In the genomic region with DNA sequence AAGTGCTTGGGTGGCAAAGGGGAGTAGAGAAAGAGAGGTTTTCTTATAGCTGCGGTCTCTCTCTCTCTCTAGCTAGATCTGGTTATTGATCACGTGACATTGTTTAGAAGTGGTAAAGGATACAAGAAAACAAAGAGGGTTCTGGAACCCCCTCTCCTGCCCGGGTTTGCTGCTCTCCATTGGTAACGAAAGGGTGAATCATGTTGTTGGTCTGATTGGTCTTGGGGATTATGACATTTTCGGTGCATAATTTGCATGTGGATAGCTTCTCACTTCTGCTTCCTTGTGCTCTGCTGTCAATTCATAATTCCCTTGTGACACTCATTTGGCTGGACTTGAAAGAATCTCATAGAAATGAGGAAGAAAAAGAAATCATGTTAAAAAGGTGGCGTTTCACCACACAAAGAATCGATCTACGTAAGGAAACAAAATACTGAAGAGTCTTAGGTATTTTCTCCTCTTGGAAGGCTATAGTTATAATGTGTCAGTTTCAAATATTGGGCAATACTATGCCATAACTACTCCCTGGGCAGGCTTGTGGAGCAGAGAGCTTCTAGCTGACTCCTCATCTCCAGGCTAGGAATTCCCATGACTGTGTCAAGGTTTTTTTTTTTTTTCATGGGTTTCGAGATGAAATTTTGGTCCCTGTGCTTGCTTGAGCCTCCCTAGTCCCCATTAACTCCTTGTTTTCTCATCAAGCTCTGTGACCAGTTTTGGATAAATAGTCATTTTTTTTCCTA, we compare ENCODE assay signal across 29 mouse cellular contexts. TPM values are rescaled to one million over a fixed set of nuclear protein-coding genes. Genes with fewer than 3 reads are reported as not detected.
DNase-seq lines count a peak whose midpoint lies in the region; ATAC-seq lines count a peak whose summit lies in the region.
"Had no signal": no experiment of that assay in that cellular context is flagged by ENCODE, and none has a peak within 500 bp of the region (broad histone marks: within the 10 kb centered on the region; RNA-seq: fewer than 3 reads in every experiment).

No protein-coding gene starts in this region.

- 91% methylated on average over 9 of the region's 9 CpGs for WGBS in kidney, embryonic 15.5 days

- H3K9ac ChIP-seq in kidney, embryonic 15.5 days = no peak overlapping the region
- H3K9ac ChIP-seq: embryonic facial prominence, embryonic 15.5 days; forebrain, embryonic 13.5 days; intestine, embryonic 15.5 days; liver, embryonic 14.5 days; lung, embryonic 14.5 days; midbrain, embryonic 15.5 days; stomach, embryonic 15.5 days had no signal

- intact Hi-C loops in gastrocnemius, postnatal 36 days (cut with DNase I) = no loop called here

- DNase-seq in 416B (ENCODE audit: low read depth) (peak; percentile 8), A20 (ENCODE audit: low read depth, low spot score) (peak; percentile 72)
- DNase-seq in adrenal gland, postnatal 36 days = no peak
- DNase-seq in gastrocnemius, postnatal 36 days = no peak
- DNase-seq: adrenal gland, postnatal 25 days; cerebellum, adult 18-20 months; cerebellum, postnatal 10 days; gastrocnemius, postnatal 10 days; heart, adult 18-20 months; kidney, adult 2 months; kidney, postnatal 4 days; layer of hippocampus, postnatal 36 days; liver; lung, embryonic 14.5 days; right cerebral cortex, adult 18-20 months; right cerebral cortex, postnatal 4 days had no signal

- H3K4me1 ChIP-seq in kidney, embryonic 15.5 days = peaks cover 23% of the 10 kb centered on the region
- H3K4me1 ChIP-seq: embryonic facial prominence, embryonic 15.5 days; forebrain, embryonic 13.5 days; midbrain, embryonic 15.5 days had no signal

- no peak overlapping the region for H3K27ac ChIP-seq in kidney, embryonic 15.5 days
- H3K27ac ChIP-seq: embryonic facial prominence, embryonic 10.5 days; embryonic facial prominence, embryonic 15.5 days; forebrain, embryonic 13.5 days; intestine, embryonic 15.5 days; kidney, postnatal 0 days; liver, embryonic 14.5 days; midbrain, embryonic 15.5 days; stomach, embryonic 15.5 days had no signal

- peak; percentile 98 for ATAC-seq in granulocyte monocyte progenitor cell, adult 5-6 weeks (replicated peaks; ENCODE audit: poor library complexity, severe bottlenecking)
- ATAC-seq in monocyte, adult 5-6 weeks (replicated peaks; ENCODE audit: insufficient number of reproducible peaks, low FRiP score, low TSS enrichment, poor library complexity, severe bottlenecking) = peak; percentile 94
- ATAC-seq in kidney, embryonic 15.5 days (replicated peaks; ENCODE audit: low FRiP score) = no peak
- ATAC-seq: forebrain, embryonic 13.5 days; hindbrain, embryonic 16.5 days; intestine, embryonic 15.5 days; midbrain, embryonic 15.5 days had no signal

- H3K9me3 ChIP-seq in kidney, embryonic 15.5 days (replicated peaks) = no peaks in the 10 kb centered on the region
- H3K9me3 ChIP-seq: embryonic facial prominence, embryonic 10.5 days; embryonic facial prominence, embryonic 15.5 days; forebrain, embryonic 13.5 days; intestine, embryonic 15.5 days; midbrain, embryonic 15.5 days; stomach, embryonic 15.5 days had no signal

- no peak overlapping the region for H3K4me2 ChIP-seq in kidney, embryonic 15.5 days
- H3K4me2 ChIP-seq: embryonic facial prominence, embryonic 15.5 days; forebrain, embryonic 13.5 days; heart, embryonic 11.5 days; intestine, embryonic 15.5 days; lung, embryonic 14.5 days; midbrain, embryonic 15.5 days; stomach, embryonic 15.5 days had no signal

- H3K36me3 ChIP-seq in kidney, embryonic 15.5 days = no peaks in the 10 kb centered on the region
- H3K36me3 ChIP-seq: embryonic facial prominence, embryonic 10.5 days; embryonic facial prominence, embryonic 15.5 days; intestine, embryonic 15.5 days; midbrain, embryonic 15.5 days; stomach, embryonic 15.5 days had no signal

- no peaks in the 10 kb centered on the region for H3K27me3 ChIP-seq in kidney, embryonic 15.5 days
- H3K27me3 ChIP-seq: embryonic facial prominence, embryonic 15.5 days; forebrain, embryonic 13.5 days; intestine, embryonic 15.5 days; midbrain, embryonic 15.5 days; stomach, embryonic 15.5 days had no signal

- no peak overlapping the region for H3K4me3 ChIP-seq in kidney, embryonic 15.5 days (replicated peaks)
- H3K4me3 ChIP-seq: embryonic facial prominence, embryonic 10.5 days; embryonic facial prominence, embryonic 15.5 days; forebrain, embryonic 13.5 days; intestine, embryonic 15.5 days; midbrain, embryonic 15.5 days; stomach, embryonic 15.5 days had no signal

RNA-seq across cellular contexts. Expression of a gene that starts 15.6 kb away (rescaled TPM):
- 3.0 and 3.1 TPM in 2 replicates for total RNA-seq in granulocyte monocyte progenitor cell, adult 5-6 weeks (2014; fragmentation: Nextera tagmentation)
- total RNA-seq in granulocyte monocyte progenitor cell, adult 5-6 weeks (2017) = 2.2 and 2.7 TPM in 2 replicates
- 0.19 TPM in 1 of 3 replicates, not detected in the others for total RNA-seq in monocyte, adult 5-6 weeks (2017)
- 4.6 and 5.0 TPM in 2 replicates for polyA plus RNA-seq in kidney, embryonic 15.5 days (2015; fragmentation: Nextera tagmentation; extraction: Ambion mirVana)
- 1 to 10 TPM; 4.5 TPM for total RNA-seq in adrenal gland, postnatal 36 days (2021)
- total RNA-seq in gastrocnemius, postnatal 36 days (2021) = 1 to 10 TPM; 2.1 TPM

Comparison
In these comparisons a context has a peak if more than half of its experiments do, and no peak if none do; other contexts are left out.
1. DNase-seq: peak in 416B (single experiment) and A20 (single experiment); none in adrenal gland, postnatal 36 days (0 of 2) and gastrocnemius, postnatal 36 days (0 of 2).